Mouse (Mus musculus) bone marrow, adult 2 months (tissue): Measurements from ENCODE around the gene Ntn1.

Source experiments
- CTCF ChIP-seq: fragments of 200-500 bp; IDR thresholded peaks from 2 replicates; pipeline ENCODE4 v1.5.1; 2011; ENCODE audit warnings: low read length, control low read depth; ENCODE audit not compliant: control insufficient read depth, insufficient read depth
- POLR2A ChIP-seq: fragments of 200-500 bp; IDR thresholded peaks from 2 replicates; pipeline ENCODE4 v1.6.1; 2011; ENCODE audit warnings: low read depth, mild to moderate bottlenecking, control low read depth, low read length, borderline replicate concordance; ENCODE audit not compliant: control insufficient read depth

DNA sequence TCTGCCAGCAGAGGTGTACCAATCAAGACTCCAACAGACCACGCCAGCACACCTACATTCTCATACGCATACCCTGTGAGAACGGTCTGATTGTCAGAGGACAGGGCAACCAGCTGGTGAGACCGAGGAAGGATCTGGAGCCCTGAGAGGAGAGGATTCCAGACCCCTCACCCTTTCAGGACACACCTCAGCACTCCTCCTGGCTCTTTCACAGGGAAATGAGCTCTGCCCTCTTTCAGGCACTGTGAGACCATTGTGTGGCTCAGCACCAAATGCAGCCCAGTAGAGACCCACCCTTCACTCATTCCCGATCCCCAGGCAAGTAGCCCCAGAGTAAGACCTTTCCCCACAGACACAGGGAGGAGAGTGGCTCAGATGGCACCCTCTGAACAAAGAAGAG, 137.5 kb downstream of the Ntn1 start:
- TF ChIP-seq CTCF: no peak
- no peak for TF ChIP-seq POLR2A
